Mouse (Mus musculus) CH12.LX (cell line): ENCODE measurements around the gene Fancc. TPM values are rescaled to one million over a fixed set of nuclear protein-coding genes. Genes with fewer than 3 reads are reported as not detected.

Experiments
- DNase-seq: peaks from one replicate; pipeline ENCODE4 v3.0.0-alpha.2; 2013; ENCODE audit errors: extremely low read depth
- H3K27ac ChIP-seq: 2 replicates; pipeline ENCODE4 v1.5.1; 2012; ENCODE audit warnings: low read depth, mild to moderate bottlenecking, control low read depth, moderate library complexity; ENCODE audit not compliant: insufficient read depth
- H3K27me3 ChIP-seq: replicated peaks from 2 replicates; pipeline ENCODE3; 2012; ENCODE audit warnings: inconsistent platforms
- H3K36me3 ChIP-seq, 2 experiments: replicated peaks in 1 of 2; 2 replicates each; pipeline versions ENCODE3 to v1.6.1; 2012; ENCODE audit warnings: inconsistent platforms in 1 of 2, low read length in 1 of 2, mild to moderate bottlenecking in 1 of 2, mixed read lengths in 1 of 2, moderate library complexity in 1 of 2; ENCODE audit not compliant: control insufficient read depth in 1 of 2, insufficient read depth in 1 of 2
- H3K4me1 ChIP-seq, 2 experiments: 2 replicates each; pipeline ENCODE4 v1.6.1; 2012; ENCODE audit warnings: inconsistent platforms in 1 of 2, moderate library complexity in 1 of 2; ENCODE audit not compliant: insufficient read depth in 2 of 2, control insufficient read depth in 1 of 2
- H3K4me2 ChIP-seq: 2 replicates; pipeline ENCODE4 v1.6.1; 2012; ENCODE audit warnings: low read depth, mild to moderate bottlenecking, control low read depth; ENCODE audit not compliant: poor library complexity, insufficient read depth, severe bottlenecking
- H3K4me3 ChIP-seq, 3 experiments: fragments of 150-350 bp in 1 of 3; sonication (generic) in 1 of 3; replicated peaks in 1 of 3; 2 replicates each; pipeline versions ENCODE3 to v1.5.1; 2011 to 2012; ENCODE audit warnings: low read depth in 2 of 3, low read length in 2 of 3, mild to moderate bottlenecking in 2 of 3, moderate library complexity in 2 of 3, control low read depth in 1 of 3, improper control_type of control experiment in 1 of 3, inconsistent platforms in 1 of 3, mixed read lengths in 1 of 3; ENCODE audit not compliant: poor library complexity in 1 of 3
- H3K79me2 ChIP-seq: replicated peaks from 2 replicates; pipeline ENCODE4 v1.6.1; 2012; ENCODE audit warnings: mild to moderate bottlenecking, moderate library complexity; ENCODE audit not compliant: control insufficient read depth, poor library complexity, insufficient read depth, severe bottlenecking; ENCODE audit errors: extremely low read depth
- H3K9ac ChIP-seq: 2 replicates; pipeline ENCODE4 v1.6.1; 2012; ENCODE audit warnings: low read depth, mild to moderate bottlenecking, control low read depth, moderate library complexity; ENCODE audit not compliant: insufficient read depth
- H3K9me3 ChIP-seq: replicated peaks from 2 replicates; pipeline ENCODE3; 2012; ENCODE audit warnings: low read length, inconsistent platforms, mixed read lengths
- CHD1 ChIP-seq: IDR thresholded peaks from 2 replicates; pipeline ENCODE4 v1.6.1; 2012; ENCODE audit warnings: low read depth, low read length, improper control_type of control experiment, inconsistent platforms
- CHD2 ChIP-seq: IDR thresholded peaks from 2 replicates; pipeline ENCODE4 v1.6.1; 2011; ENCODE audit warnings: low read length, improper control_type of control experiment
- CTCF ChIP-seq, 2 experiments: IDR thresholded peaks in 1 of 2; conservative IDR thresholded peaks in 1 of 2; 2 replicates each; pipeline ENCODE4 v1.5.1; 2011 to 2012; ENCODE audit warnings: low read depth in 2 of 2, low read length in 2 of 2, improper control_type of control experiment in 1 of 2, inconsistent platforms in 1 of 2, mild to moderate bottlenecking in 1 of 2, moderate library complexity in 1 of 2
- E2F4 ChIP-seq: IDR thresholded peaks from 2 replicates; pipeline ENCODE4 v1.6.1; 2011; ENCODE audit warnings: low read depth, low read length, improper control_type of control experiment; ENCODE audit not compliant: insufficient replicate concordance
- EP300 ChIP-seq: IDR thresholded peaks from 2 replicates; pipeline ENCODE4 v1.6.1; 2011; ENCODE audit warnings: low read length, improper control_type of control experiment
- ETS1 ChIP-seq: conservative IDR thresholded peaks from 2 replicates; pipeline ENCODE4 v1.6.1; 2012; ENCODE audit warnings: low read depth, mild to moderate bottlenecking, inconsistent platforms, low read length, improper control_type of control experiment, moderate library complexity
- GABPA ChIP-seq: IDR thresholded peaks from 2 replicates; pipeline ENCODE4 v1.6.1; 2012; ENCODE audit warnings: low read depth, low read length, improper control_type of control experiment, inconsistent platforms; ENCODE audit not compliant: insufficient replicate concordance
- HCFC1 ChIP-seq: IDR thresholded peaks from 2 replicates; pipeline ENCODE4 v1.6.1; 2012; ENCODE audit warnings: low read depth, mild to moderate bottlenecking, inconsistent platforms, low read length, improper control_type of control experiment
- IRF4 ChIP-seq: IDR thresholded peaks from 2 replicates; pipeline ENCODE4 v1.6.1; 2014; ENCODE audit warnings: low read depth, mild to moderate bottlenecking, inconsistent platforms, low read length, improper control_type of control experiment
- JUN ChIP-seq: IDR thresholded peaks from 2 replicates; pipeline ENCODE4 v1.6.1; 2011; ENCODE audit warnings: low read depth, mild to moderate bottlenecking, low read length, improper control_type of control experiment, moderate library complexity; ENCODE audit not compliant: insufficient read depth
- JUND ChIP-seq: conservative IDR thresholded peaks from 2 replicates; pipeline ENCODE4 v1.6.1; 2011; ENCODE audit warnings: low read depth, low read length, improper control_type of control experiment
- MAX ChIP-seq: IDR thresholded peaks from 2 replicates; pipeline ENCODE4 v1.6.1; 2011; ENCODE audit warnings: low read length, improper control_type of control experiment
- MAZ ChIP-seq: IDR thresholded peaks from 2 replicates; pipeline ENCODE4 v1.6.1; 2012; ENCODE audit warnings: low read depth, mild to moderate bottlenecking, inconsistent platforms, low read length, improper control_type of control experiment, moderate library complexity
- MEF2A ChIP-seq: IDR thresholded peaks from 2 replicates; pipeline ENCODE4 v1.6.1; 2014; ENCODE audit warnings: low read depth, mild to moderate bottlenecking, inconsistent platforms, low read length, improper control_type of control experiment, borderline replicate concordance
- MXI1 ChIP-seq: IDR thresholded peaks from 2 replicates; pipeline ENCODE4 v1.6.1; 2011; ENCODE audit warnings: mild to moderate bottlenecking, low read depth, low read length, improper control_type of control experiment
- MYC ChIP-seq: IDR thresholded peaks from 2 replicates; pipeline ENCODE4 v1.6.1; 2011; ENCODE audit warnings: low read depth, mild to moderate bottlenecking, improper control_type of control experiment, low read length
- PAX5 ChIP-seq: IDR thresholded peaks from 2 replicates; pipeline ENCODE4 v1.6.1; 2012; ENCODE audit warnings: low read length, inconsistent platforms, mixed read lengths
- POLR2AphosphoS2 ChIP-seq: IDR thresholded peaks from 2 replicates; pipeline ENCODE4 v1.6.1; 2011; ENCODE audit warnings: low read depth, low read length, improper control_type of control experiment
- RAD21 ChIP-seq: IDR thresholded peaks from 2 replicates; pipeline ENCODE4 v1.6.1; 2011; ENCODE audit warnings: low read depth, mild to moderate bottlenecking, low read length, improper control_type of control experiment, moderate library complexity
- RCOR1 ChIP-seq: conservative IDR thresholded peaks from 2 replicates; pipeline ENCODE4 v1.6.1; 2012; ENCODE audit warnings: low read depth, mild to moderate bottlenecking, inconsistent platforms, low read length, improper control_type of control experiment
- SMC3 ChIP-seq: IDR thresholded peaks from 2 replicates; pipeline ENCODE4 v1.6.1; 2011; ENCODE audit warnings: low read depth, low read length, improper control_type of control experiment
- TCF12 ChIP-seq: IDR thresholded peaks from 2 replicates; pipeline ENCODE4 v1.6.1; 2014; ENCODE audit warnings: low read depth, mild to moderate bottlenecking, inconsistent platforms, low read length, improper control_type of control experiment
- USF1 ChIP-seq: IDR thresholded peaks from 2 replicates; pipeline ENCODE4 v1.6.1; 2014; ENCODE audit warnings: low read depth, mild to moderate bottlenecking, inconsistent platforms, low read length, improper control_type of control experiment
- USF2 ChIP-seq: conservative IDR thresholded peaks from 2 replicates; pipeline ENCODE4 v1.6.1; 2011; ENCODE audit warnings: low read depth, low read length, improper control_type of control experiment
- ZC3H11A ChIP-seq: IDR thresholded peaks from 2 replicates; pipeline ENCODE4 v1.6.1; 2012; ENCODE audit warnings: low read depth, mild to moderate bottlenecking, inconsistent platforms, low read length, improper control_type of control experiment
- ZKSCAN1 ChIP-seq: IDR thresholded peaks from 2 replicates; pipeline ENCODE4 v1.6.1; 2012; ENCODE audit warnings: low read depth, inconsistent platforms, low read length, improper control_type of control experiment, borderline replicate concordance
- ZMIZ1 ChIP-seq: IDR thresholded peaks from 2 replicates; pipeline ENCODE4 v1.6.1; 2012; ENCODE audit warnings: low read depth, mild to moderate bottlenecking, inconsistent platforms, low read length, improper control_type of control experiment
- ZNF384 ChIP-seq: IDR thresholded peaks from 2 replicates; pipeline ENCODE4 v1.6.1; 2012; ENCODE audit warnings: low read depth, low read length, improper control_type of control experiment, inconsistent platforms
- dilution Hi-C: fragments of 300-500 bp; cut with MboI; formaldehyde crosslinking; loops from 2 replicates; pipeline ENCODE4 v1.14.3; 2020; ENCODE audit warnings: low sequenced_read_pairs; ENCODE audit not compliant: extremely low pct_unique_long_range_greater_than_20kb, extremely low pct_ligation_motif_present
- in situ Hi-C: fragments of 300-500 bp; cut with MboI; formaldehyde crosslinking; loops from 3 replicates; pipeline ENCODE4 v1.14.3; 2019; ENCODE audit warnings: low sequenced_read_pairs, low pct_ligation_motif_present, low pct_unique_long_range_greater_than_20kb, mixed read lengths
- polyA plus RNA-seq: library from polyadenylated mRNA; unstranded; fragments of >175 nt; gene quantifications from 2 replicates; pipeline ENCODE4 v1.2.1, GENCODE M21; 2012; ENCODE audit warnings: low read depth; ENCODE audit not compliant: insufficient read length
- total RNA-seq, 2 experiments: library from RNA; depleted of rRNA; stranded (reverse); fragments of 300-350 nt in 1 of 2; fragments of >200 nt in 1 of 2; gene quantifications; 2 replicates each; pipeline ENCODE4 v1.2.3; 2012 to 2014

The Fancc gene
- total and polyA plus RNA-seq, 3 experiments: 8.2 to 12.4 (median 8.7) TPM

DNA sequence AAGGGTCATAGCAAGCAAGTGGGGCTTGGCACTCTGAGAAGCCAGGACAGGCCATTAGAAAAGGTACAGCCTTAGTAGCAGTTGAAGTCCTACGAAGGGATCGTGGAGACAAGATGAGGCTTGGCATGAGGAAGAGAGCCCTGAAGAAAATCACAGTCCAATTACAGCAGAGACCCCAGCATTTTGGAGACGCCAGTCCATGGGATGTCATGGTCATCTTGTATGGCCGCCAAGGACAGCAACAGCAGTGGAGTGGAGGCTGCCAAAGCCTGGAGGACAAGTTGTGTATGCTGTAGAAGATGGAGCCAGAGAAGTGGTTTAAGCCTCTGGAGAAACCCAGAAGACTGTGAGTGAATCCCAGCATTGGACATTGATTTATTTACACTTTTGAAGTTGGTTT, 84.4 kb downstream of the Fancc start:
- H3K4me2 ChIP-seq: no peak overlapping the region
- H3K9ac ChIP-seq: no peak overlapping the region
- peaks cover 4 to 14% of the 10 kb centered on the region in 2 experiments for H3K4me1 ChIP-seq
- H3K36me3 ChIP-seq: peaks cover 0 to 3% of the 10 kb centered on the region in 2 experiments
- peaks cover 4% of the 10 kb centered on the region; the same call in 1 of the 2 replicates for H3K79me2 ChIP-seq
- in situ Hi-C loops (no loop called here), dilution Hi-C loops (no loop called here)
- no peak overlapping the region for H3K27ac ChIP-seq
- no peak overlapping the region for H3K4me3 ChIP-seq
- no peaks in the 10 kb centered on the region for H3K27me3 ChIP-seq
- TF ChIP-seq CHD1: no peak
- no peak for TF ChIP-seq ZKSCAN1
- TF ChIP-seq SMC3: no peak
- no peak for TF ChIP-seq USF2
- TF ChIP-seq CTCF (conservative IDR thresholded peaks at IDR 0.05 in 1 of 2, IDR thresholded peaks at IDR 0.05 in 1 of 2; ENCODE audit: low read depth in 2 of 2, low read length in 2 of 2): no peak
- TF ChIP-seq IRF4: no peak
- TF ChIP-seq RCOR1: no peak
- no peak for TF ChIP-seq E2F4
- TF ChIP-seq EP300: no peak
- no peak for TF ChIP-seq ZNF384
- no peak for TF ChIP-seq MAZ
- TF ChIP-seq RAD21: no peak
- TF ChIP-seq CHD2: no peak
- TF ChIP-seq MXI1: no peak
- no peak for TF ChIP-seq TCF12
- no peak for TF ChIP-seq GABPA
- no peak for TF ChIP-seq ZMIZ1
- no peak for DNase-seq
- no peaks in the 10 kb centered on the region for H3K9me3 ChIP-seq

DNA sequence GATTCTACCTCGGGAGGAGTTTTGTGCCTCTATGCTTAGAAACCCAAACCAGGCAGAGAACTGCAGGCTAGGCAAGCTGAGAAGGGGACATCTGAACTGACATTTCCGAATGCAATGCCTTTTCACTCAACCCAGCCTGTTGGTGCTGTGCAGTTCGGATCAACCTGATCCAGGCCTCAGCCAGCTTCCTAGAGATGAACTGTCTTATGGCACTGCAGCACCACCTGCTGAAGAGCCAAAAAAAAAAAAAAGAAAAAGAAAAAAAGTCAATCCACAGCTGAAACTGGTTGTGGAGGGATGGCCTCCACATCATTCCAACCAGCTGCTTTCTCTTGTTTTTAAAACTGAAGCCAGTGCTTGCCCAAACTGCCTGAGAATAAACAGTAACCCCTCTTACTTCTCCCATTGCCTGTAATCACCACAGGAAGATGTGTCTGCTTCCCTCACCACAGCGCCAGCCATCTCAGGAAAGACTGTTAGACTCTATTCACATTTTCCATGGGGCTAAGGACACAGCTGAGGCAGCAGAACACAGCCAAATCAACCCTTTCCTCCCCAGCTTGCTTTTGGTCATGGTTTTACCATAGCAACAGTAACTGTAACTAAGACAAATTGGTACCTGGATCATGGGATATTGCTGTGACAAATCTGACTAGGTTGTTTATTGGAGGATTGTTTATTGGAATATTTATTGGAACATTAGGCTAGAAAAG, 85.6 kb downstream of the Fancc start:
- dilution Hi-C loops: no loop called here
- Histone ChIP-seq H3K4me1 (peaks cover 4 to 14% of the 10 kb centered on the region in 2 experiments), H3K9ac (peak overlapping the region; percentile 32; the same call in 1 of the 2 replicates), H3K27me3 (no peaks in the 10 kb centered on the region), H3K9me3 (no peaks in the 10 kb centered on the region), H3K27ac (no peak overlapping the region), H3K4me2 (peak overlapping the region; percentile 51), H3K36me3 (peaks cover 0 to 3% of the 10 kb centered on the region in 2 experiments), H3K79me2 (peaks cover 4% of the 10 kb centered on the region; the same call in 1 of the 2 replicates), H3K4me3 (no peak overlapping the region)
- peak; percentile 32 for DNase-seq
- in situ Hi-C loops: no loop called here
- TF ChIP-seq POLR2AphosphoS2 (no peak), JUND (0 out of 2 replicates have a peak, but pooled peaks have one; percentile 52), RAD21 (peak; percentile 32), ZNF384 (peak; percentile 87), ZMIZ1 (no peak), HCFC1 (no peak), E2F4 (no peak), EP300 (peak; percentile 57), MYC (no peak), MAX (no peak), CHD2 (no peak), IRF4 (peak; percentile 12; the same call in 1 of the 2 replicates), JUN (no peak; the same call in 1 of the 2 replicates), USF1 (no peak), MAZ (no peak), ZC3H11A (no peak), MEF2A (no peak), TCF12 (peak; percentile 20; the same call in 1 of the 2 replicates), SMC3 (no peak), CTCF (conservative IDR thresholded peaks at IDR 0.05 in 1 of 2, IDR thresholded peaks at IDR 0.05 in 1 of 2; ENCODE audit: low read depth in 2 of 2, low read length in 2 of 2) (peak in 1 of 2 experiments; percentile 28; a peak in 2 of 4 replicates), ZKSCAN1 (no peak), PAX5 (no peak), ETS1 (peak; percentile 46; the same call in 1 of the 2 replicates)
